ENCODE assay signal across 1 mouse cellular context in the genomic region with DNA sequence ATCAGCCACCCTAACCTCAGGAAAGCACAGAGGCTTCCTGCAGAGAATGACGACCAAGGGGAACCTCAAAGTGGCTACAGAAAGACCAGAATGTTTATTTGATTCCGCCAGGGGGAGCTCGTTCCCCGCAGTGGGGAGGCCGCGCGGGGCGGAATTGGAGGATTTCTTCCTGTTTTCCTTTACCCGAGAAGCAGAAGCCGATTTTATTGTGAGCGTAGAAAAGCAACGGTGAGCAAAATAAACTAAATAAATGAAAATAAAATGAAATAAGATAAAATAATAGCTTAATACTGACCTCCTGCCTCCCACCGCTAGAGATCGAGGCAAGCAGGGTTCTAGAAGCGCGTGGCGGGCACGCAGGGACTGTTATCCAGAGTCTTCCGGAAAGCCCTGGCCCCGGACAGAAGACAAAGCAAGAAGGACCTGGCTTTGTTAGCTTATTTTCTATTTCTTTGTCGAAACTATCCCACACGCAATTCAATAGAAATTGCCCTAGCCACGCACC.
TF ChIP-seq lines count a peak whose summit lies in the region.

No protein-coding gene starts in this region.

TF ChIP-seq in MEL, 35 proteins besides CTCF, POLR2A, EP300 and RAD21 (continued from another document):
- no peak for TF ChIP-seq USF1 (IDR thresholded peaks at IDR 0.05; ENCODE audit: low read depth, low read length)
- no peak for TF ChIP-seq TCF12 (IDR thresholded peaks at IDR 0.05; ENCODE audit: low read depth, low read length)
- peak; percentile 75 for TF ChIP-seq SIN3A (IDR thresholded peaks at IDR 0.05; ENCODE audit: low read length)
- TF ChIP-seq TBP (IDR thresholded peaks at IDR 0.05; ENCODE audit: low read depth, low read length) = peak; percentile 67
- no peak for TF ChIP-seq ZMIZ1 (IDR thresholded peaks at IDR 0.05; ENCODE audit: low read depth, low read length)
- TF ChIP-seq JUND (IDR thresholded peaks at IDR 0.05; ENCODE audit: low read depth, low read length) = no peak
- TF ChIP-seq MAX (IDR thresholded peaks at IDR 0.05; ENCODE audit: low read length) = no peak; the same call in 1 of the 2 replicates
- peak; percentile 88 for TF ChIP-seq MXI1 (IDR thresholded peaks at IDR 0.05; ENCODE audit: low read depth, low read length)
